Mouse (Mus musculus) kidney, embryonic 14.5 days (tissue): ENCODE results near the gene Pcbp4. TPM values are rescaled to one million over a fixed set of nuclear protein-coding genes. Genes with fewer than 3 reads are reported as not detected.
A peak's percentile ranks its signal among the peaks of the same experiment; 100 is the strongest.

ENCODE experiments used
- ATAC-seq: fragments of 200-750 bp; cut with Nextera tagmentation; 2 replicates; pipeline ENCODE4 v1.8.0; 2017; ENCODE audit warnings: moderate number of reproducible peaks, mild to moderate bottlenecking, moderate TSS enrichment, moderate library complexity; ENCODE audit not compliant: low FRiP score, low TSS enrichment
- H3K27ac ChIP-seq: fragments of 300-500 bp; sonication (generic); 2 replicates; pipeline ENCODE4 v1.5.1; 2014; ENCODE audit warnings: low read depth, mild to moderate bottlenecking, low read length, moderate library complexity, mixed read lengths
- H3K27me3 ChIP-seq: fragments of 300-500 bp; sonication (generic); 2 replicates; pipeline ENCODE4 v1.6.1; 2014; ENCODE audit warnings: mild to moderate bottlenecking, low read length; ENCODE audit not compliant: control insufficient read depth, insufficient read depth
- H3K36me3 ChIP-seq: fragments of 300-500 bp; sonication (generic); 2 replicates; pipeline ENCODE4 v1.6.1; 2014; ENCODE audit warnings: low read length, mixed read lengths; ENCODE audit not compliant: control insufficient read depth, insufficient read depth
- H3K4me1 ChIP-seq: fragments of 300-500 bp; sonication (generic); 2 replicates; pipeline ENCODE4 v1.6.1; 2014; ENCODE audit warnings: low read length, mixed read lengths; ENCODE audit not compliant: control insufficient read depth, insufficient read depth
- H3K4me2 ChIP-seq: fragments of 300-500 bp; sonication (generic); replicated peaks from 2 replicates; pipeline ENCODE4 v1.6.1; 2014; ENCODE audit warnings: low read depth, mild to moderate bottlenecking, low read length
- H3K4me3 ChIP-seq: fragments of 300-500 bp; sonication (generic); 2 replicates; pipeline ENCODE4 v1.5.1; 2014; ENCODE audit warnings: mild to moderate bottlenecking, low read length
- H3K9ac ChIP-seq: fragments of 300-500 bp; sonication (generic); 2 replicates; pipeline ENCODE4 v1.6.1; 2014; ENCODE audit warnings: low read depth, mild to moderate bottlenecking, low read length, moderate library complexity
- H3K9me3 ChIP-seq: fragments of 300-500 bp; sonication (generic); 2 replicates; pipeline ENCODE4 v1.6.1; 2016; ENCODE audit warnings: low read length; ENCODE audit not compliant: control insufficient read depth
- WGBS: fragments of 180-500 bp; shearing (Covaris S2); extraction: QIAGEN DNeasy Blood & Tissue Kit; methylation state at CpG from one replicate; pipeline ENCODE4 v1.1.7; 2014; 5-methylcytosine and 5-hydroxymethylcytosine counted together
- polyA plus RNA-seq: library from polyadenylated mRNA; unstranded; fragments of >200 nt; fragmentation: Nextera tagmentation; extraction: Ambion mirVana; gene quantifications from 2 replicates; pipeline ENCODE4 v1.2.1, GENCODE M21; 2014

The Pcbp4 gene
- polyA plus RNA-seq, 1 experiment from 2014 or later = 129 TPM

GRCm38 (mm10) chr9:106430015-106430264 lies 23.2 kb upstream of the Pcbp4 start:
- H3K4me3 ChIP-seq = peak overlapping the region; percentile 91
- no peak for ATAC-seq
- 5% methylated on average over 4 of the region's 4 CpGs for WGBS
- no peaks in the 10 kb centered on the region for H3K27me3 ChIP-seq
- peaks cover 35% of the 10 kb centered on the region for H3K36me3 ChIP-seq
- H3K9me3 ChIP-seq = no peaks in the 10 kb centered on the region
- peaks cover 5% of the 10 kb centered on the region; the same call in 1 of the 2 replicates for H3K4me1 ChIP-seq
- H3K9ac ChIP-seq = peak overlapping the region; percentile 99
- H3K4me2 ChIP-seq = peak overlapping the region; percentile 81
- H3K27ac ChIP-seq = peak overlapping the region; percentile 99

GRCm38 (mm10) chr9:106433389-106433788 lies 19.7 kb upstream of the Pcbp4 start:
- H3K9ac ChIP-seq = no peak overlapping the region
- no peak for ATAC-seq
- WGBS = 68% methylated on average over 7 of the region's 7 CpGs
- no peaks in the 10 kb centered on the region for H3K9me3 ChIP-seq
- no peaks in the 10 kb centered on the region for H3K27me3 ChIP-seq
- H3K4me1 ChIP-seq = peaks cover 16% of the 10 kb centered on the region
- H3K4me3 ChIP-seq = no peak overlapping the region
- peaks cover 35% of the 10 kb centered on the region for H3K36me3 ChIP-seq
- H3K27ac ChIP-seq = no peak overlapping the region
- H3K4me2 ChIP-seq = no peak overlapping the region

GRCm38 (mm10) chr9:106436566-106436965 lies 16.5 kb upstream of the Pcbp4 start:
- Histone ChIP-seq H3K27ac (no peak overlapping the region), H3K9ac (no peak overlapping the region), H3K27me3 (no peaks in the 10 kb centered on the region), H3K4me1 (peaks cover 17% of the 10 kb centered on the region), H3K4me3 (no peak overlapping the region), H3K9me3 (no peaks in the 10 kb centered on the region), H3K36me3 (peaks cover 26% of the 10 kb centered on the region), H3K4me2 (no peak overlapping the region)
- WGBS = 78% methylated on average over 9 of the region's 9 CpGs
- no peak for ATAC-seq

GRCm38 (mm10) chr9:106442680-106443079 lies 10.4 kb upstream of the Pcbp4 start:
- WGBS = 79% methylated on average over 5 of the region's 5 CpGs
- Histone ChIP-seq H3K27ac (no peak overlapping the region), H3K4me2 (no peak overlapping the region), H3K4me3 (no peak overlapping the region), H3K27me3 (no peaks in the 10 kb centered on the region), H3K9ac (no peak overlapping the region), H3K36me3 (no peaks in the 10 kb centered on the region), H3K9me3 (no peaks in the 10 kb centered on the region), H3K4me1 (peaks cover 25% of the 10 kb centered on the region)
- ATAC-seq = no peak

GRCm38 (mm10) chr9:106444836-106445235 lies 8.3 kb upstream of the Pcbp4 start:
- H3K4me3 ChIP-seq = no peak overlapping the region
- no peak overlapping the region for H3K9ac ChIP-seq
- H3K27ac ChIP-seq = no peak overlapping the region
- WGBS = 66% methylated on average over 4 of the region's 4 CpGs
- no peak overlapping the region for H3K4me2 ChIP-seq
- no peak for ATAC-seq
- H3K9me3 ChIP-seq = no peaks in the 10 kb centered on the region
- H3K4me1 ChIP-seq = peaks cover 35% of the 10 kb centered on the region
- H3K27me3 ChIP-seq = no peaks in the 10 kb centered on the region
- H3K36me3 ChIP-seq = no peaks in the 10 kb centered on the region

- peak within 1 kb of the TSS; percentile 71 for H3K4me2 ChIP-seq
- H3K9ac ChIP-seq = peak within 1 kb of the TSS; percentile 71
- peak within 1 kb of the TSS; percentile 78; the same call in 1 of the 2 replicates for H3K27ac ChIP-seq
- H3K27me3 ChIP-seq = no peaks in the 10 kb centered on the region
- H3K36me3 ChIP-seq = no peaks in the 10 kb centered on the region
- WGBS = under 1% methylated on average over 24 of the region's 24 CpGs
- H3K4me1 ChIP-seq = peaks cover 57% of the 10 kb centered on the region
- peak within 1 kb of the TSS; percentile 47 for H3K4me3 ChIP-seq
- ATAC-seq = peak; percentile 86
- H3K9me3 ChIP-seq = no peaks in the 10 kb centered on the region
These were observed 5.7 kb upstream of the Pcbp4 start, which contains the start of the genes Abhd14b and Abhd14a for GRCm38 (mm10) chr9:106447348-106447747. Abhd14b (plus strand) TSS chr9:106447459. Abhd14a (minus strand) TSS chr9:106447678.

- Histone ChIP-seq H3K27ac (peak overlapping the region; percentile 74; the same call in 1 of the 2 replicates), H3K9me3 (no peaks in the 10 kb centered on the region), H3K9ac (peak overlapping the region; percentile 71; the same call in 1 of the 2 replicates), H3K36me3 (no peaks in the 10 kb centered on the region), H3K27me3 (no peaks in the 10 kb centered on the region), H3K4me1 (peaks cover 63% of the 10 kb centered on the region), H3K4me2 (peak overlapping the region; percentile 71), H3K4me3 (peak overlapping the region; percentile 47)
- WGBS = 36% methylated on average over 9 of the region's 9 CpGs
- 0 out of 2 replicates have a peak, but pooled peaks have one; percentile 0 for ATAC-seq
These were observed 5.1 kb upstream of the Pcbp4 start for GRCm38 (mm10) chr9:106447951-106448350.

- ATAC-seq = peak; percentile 45
- no peaks in the 10 kb centered on the region for H3K27me3 ChIP-seq
- peak overlapping the region; percentile 71 for H3K4me2 ChIP-seq
- H3K9me3 ChIP-seq = no peaks in the 10 kb centered on the region
- no peaks in the 10 kb centered on the region for H3K36me3 ChIP-seq
- WGBS = under 1% methylated on average over 23 of the region's 23 CpGs
- peak overlapping the region; percentile 71 for H3K9ac ChIP-seq
- peak overlapping the region; percentile 47 for H3K4me3 ChIP-seq
- H3K27ac ChIP-seq = peak overlapping the region; percentile 78; the same call in 1 of the 2 replicates
- H3K4me1 ChIP-seq = peaks cover 66% of the 10 kb centered on the region
These were observed 4.5 kb upstream of the Pcbp4 start for GRCm38 (mm10) chr9:106448498-106449031.

- peak overlapping the region; percentile 59; the same call in 1 of the 2 replicates for H3K27ac ChIP-seq
- H3K4me1 ChIP-seq = peaks cover 67% of the 10 kb centered on the region
- ATAC-seq = no peak
- H3K27me3 ChIP-seq = no peaks in the 10 kb centered on the region
- no peak overlapping the region for H3K4me2 ChIP-seq
- no peaks in the 10 kb centered on the region for H3K36me3 ChIP-seq
- H3K9ac ChIP-seq = no peak overlapping the region
- H3K9me3 ChIP-seq = no peaks in the 10 kb centered on the region
- 81% methylated on average over 8 of the region's 8 CpGs for WGBS
- no peak overlapping the region for H3K4me3 ChIP-seq
These were observed 3.1 kb upstream of the Pcbp4 start for GRCm38 (mm10) chr9:106449947-106450346.
